Mouse (Mus musculus): ENCODE results near the gene Zfp14.

Zfp14 gene

DNA sequence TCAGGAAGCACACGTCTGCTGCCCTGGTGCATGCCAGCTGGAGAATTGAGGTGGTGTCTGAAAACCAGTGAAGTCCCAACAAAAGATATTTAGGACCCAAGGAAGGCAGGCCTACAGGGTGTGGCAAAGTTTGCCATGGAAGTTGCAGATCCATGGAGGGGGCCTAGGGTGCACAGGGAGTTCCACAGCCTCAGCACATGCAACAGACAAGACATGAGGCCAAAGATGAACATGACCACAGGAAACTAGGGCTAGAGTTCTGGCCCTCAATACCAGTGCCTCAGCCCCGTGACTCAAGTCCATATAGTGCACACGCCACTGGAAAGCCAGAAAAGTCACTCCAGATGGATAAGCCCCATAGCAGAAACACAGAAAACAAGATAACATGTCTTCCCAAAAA, 22.6 kb downstream of the Zfp14 start:
- DNase-seq (ENCODE audit: low spot score in 2 of 2): no peak

DNA sequence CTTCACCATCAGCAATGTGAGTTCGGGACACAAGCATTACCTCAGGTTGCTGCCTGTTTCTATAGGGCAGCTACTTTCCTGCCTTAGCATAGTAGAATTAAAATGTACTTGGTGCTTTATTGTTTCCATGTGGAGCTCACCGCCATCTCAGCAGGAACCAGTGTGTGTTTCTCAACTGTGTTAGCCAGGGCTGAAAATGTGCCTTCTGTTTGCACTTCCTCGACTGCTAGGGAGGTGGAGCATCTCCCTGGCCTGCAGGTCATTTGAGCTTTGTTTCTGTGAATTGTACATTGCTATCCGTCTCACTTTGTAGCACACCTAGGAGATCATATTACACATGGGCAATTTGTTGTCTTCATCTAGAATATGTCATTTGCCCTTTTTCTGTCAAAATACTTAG, 23.8 kb downstream of the Zfp14 start:
- DNase-seq (ENCODE audit: low spot score in 2 of 2): no peak

DNA sequence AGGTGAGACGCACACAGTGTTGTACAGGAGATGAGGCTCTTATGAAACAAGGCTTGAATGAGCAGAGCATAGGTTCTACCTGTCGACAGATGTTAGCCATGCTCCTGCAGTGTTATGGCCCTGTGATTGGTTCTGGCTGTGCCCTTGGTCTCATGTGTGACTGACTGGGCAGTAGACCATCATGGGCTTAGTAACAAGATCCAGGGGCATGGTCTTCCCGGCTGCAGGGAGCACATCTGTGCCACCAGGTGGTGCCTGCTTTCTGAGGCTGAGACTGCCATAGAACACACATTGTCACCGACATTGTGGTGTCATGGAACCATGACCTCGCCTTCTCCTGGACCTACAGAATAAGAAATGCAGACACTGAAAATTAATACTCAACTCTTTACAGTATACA, 25.8 kb downstream of the Zfp14 start:
- DNase-seq (ENCODE audit: low spot score in 2 of 2): no peak

DNA sequence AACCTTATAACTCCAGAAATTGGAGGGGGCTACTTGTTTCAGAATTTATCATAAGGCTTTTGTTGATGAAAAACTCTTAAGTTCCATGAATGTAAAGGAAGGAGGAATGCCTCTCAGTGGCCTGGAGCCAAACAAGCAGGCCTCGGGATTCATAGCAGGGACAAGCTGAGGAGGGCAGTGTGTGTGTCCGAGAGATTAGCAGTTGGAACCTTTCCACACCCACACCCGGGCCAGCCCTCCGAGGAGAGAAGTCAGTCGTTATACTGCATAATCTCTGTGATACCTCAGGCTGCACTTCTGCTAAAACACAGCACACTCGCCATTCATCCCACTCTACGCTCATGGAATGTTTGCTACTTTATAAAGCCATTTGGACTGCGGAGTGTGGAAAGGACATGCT, 27.4 kb downstream of the Zfp14 start:
- peak; percentile 55 to 77 for DNase-seq (ENCODE audit: low spot score in 2 of 2)

DNA sequence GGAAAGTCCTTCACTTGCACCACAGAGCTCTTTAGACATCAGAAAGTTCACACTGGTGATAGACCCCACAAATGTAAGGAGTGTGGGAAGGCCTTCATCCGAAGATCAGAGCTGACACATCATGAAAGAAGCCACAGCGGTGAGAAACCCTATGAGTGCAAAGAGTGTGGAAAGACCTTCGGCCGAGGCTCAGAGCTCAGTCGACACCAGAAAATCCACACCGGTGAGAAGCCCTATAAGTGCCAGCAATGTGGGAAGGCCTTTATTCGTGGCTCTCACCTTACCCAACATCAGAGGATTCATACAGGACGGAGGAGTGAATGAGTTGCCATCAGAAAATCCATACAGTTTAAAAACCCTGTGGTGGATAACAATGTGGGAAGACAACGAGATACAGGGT, 27.9 kb downstream of the Zfp14 start:
- DNase-seq (ENCODE audit: low spot score in 2 of 2): no peak

DNA sequence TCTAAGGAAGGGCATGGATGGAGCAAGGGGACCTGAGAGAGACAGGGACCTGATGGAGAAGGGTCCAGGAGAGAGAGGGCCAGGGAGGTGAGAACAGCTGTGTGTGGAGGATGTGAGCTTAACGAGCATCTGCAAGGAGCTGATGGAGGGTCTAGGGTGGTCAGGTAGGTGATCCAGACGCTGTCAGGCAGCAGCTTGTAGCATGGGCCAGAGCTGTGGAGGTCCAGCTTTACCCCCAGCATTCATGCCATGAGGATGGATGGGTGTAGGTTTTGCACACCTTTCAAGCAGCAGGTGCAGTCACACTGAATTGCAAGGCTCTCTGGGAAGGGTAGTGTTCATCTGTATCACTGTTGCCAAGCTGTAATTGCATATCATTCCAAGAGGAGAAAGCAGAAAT, 31.6 kb downstream of the Zfp14 start:
- DNase-seq (ENCODE audit: low spot score in 2 of 2): no peak

DNA sequence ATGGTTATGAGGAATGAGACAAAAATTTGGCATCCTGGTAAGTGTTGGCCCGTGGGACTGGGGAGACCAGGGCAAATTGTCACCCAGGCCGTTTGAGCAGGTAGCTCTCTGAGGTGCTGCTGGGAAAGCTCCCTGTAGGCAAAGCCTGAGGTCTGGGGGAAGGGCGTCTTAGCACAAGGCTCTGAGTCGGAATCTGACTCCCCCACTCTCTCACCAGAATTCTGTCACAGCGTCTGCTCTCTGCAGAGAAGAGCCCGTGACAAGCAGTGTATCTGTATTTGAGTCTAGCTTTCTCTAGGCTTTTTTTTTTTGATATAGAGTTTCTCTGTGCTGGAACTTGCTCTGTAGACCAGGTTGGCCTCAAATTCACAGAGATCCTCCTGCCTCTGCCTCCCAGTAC, 34.0 kb downstream of the Zfp14 start:
- DNase-seq (ENCODE audit: low spot score in 2 of 2): no peak

DNA sequence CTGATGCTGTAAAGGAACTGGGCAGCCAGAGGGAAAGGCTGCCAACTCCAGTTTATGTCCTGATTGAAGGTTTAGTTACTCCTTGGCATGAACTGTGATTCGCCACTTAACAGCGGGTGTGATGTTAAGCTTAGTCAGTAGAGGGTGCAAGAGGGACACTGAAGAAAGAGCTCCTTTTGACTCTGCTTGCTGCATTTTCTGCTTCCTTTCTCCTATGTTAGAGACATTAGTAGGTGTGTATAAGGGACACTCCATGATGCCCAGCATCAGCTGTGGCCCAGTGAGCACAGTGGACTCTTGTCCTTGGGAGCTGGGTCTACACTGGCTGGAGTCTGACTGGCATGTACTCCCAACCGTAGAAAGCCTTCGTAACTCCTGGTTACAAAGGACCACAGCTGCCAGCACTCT, 38.2 kb downstream of the Zfp14 start:
- peak; percentile 21 to 48 for DNase-seq (ENCODE audit: low spot score in 2 of 2)

DNA sequence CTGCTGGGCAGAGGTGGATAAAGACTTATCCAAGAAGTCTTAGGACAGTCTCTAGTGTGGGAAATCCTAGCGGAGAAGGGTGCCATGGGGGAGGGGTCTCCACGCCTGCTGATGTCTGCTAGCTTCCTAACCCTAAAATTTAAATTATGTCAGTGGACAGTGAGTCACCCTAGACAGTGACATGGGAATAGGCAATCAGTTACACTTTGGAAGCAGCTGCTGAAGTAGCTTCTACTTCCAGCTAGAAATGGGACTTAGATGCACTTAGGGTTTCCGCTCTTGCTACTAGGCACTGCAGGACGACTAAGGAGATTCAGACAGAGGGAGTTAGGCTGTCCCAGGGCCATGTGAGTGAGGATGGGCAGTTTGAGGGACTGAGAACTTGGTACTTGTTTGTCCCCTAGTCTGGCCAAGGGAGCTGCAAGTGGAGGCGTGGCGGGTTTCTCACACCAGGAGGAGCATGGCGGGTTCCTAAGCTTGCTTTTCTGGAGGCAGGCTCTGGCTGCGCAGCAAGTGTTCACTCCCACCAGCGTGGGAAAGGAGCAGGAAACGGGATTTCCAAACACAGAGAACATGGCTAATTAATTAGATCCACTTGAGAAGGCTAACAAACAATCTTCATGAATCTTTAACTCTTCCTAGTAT, 40.5 kb downstream of the Zfp14 start:
- DNase-seq (ENCODE audit: low spot score in 2 of 2): no peak

DNA sequence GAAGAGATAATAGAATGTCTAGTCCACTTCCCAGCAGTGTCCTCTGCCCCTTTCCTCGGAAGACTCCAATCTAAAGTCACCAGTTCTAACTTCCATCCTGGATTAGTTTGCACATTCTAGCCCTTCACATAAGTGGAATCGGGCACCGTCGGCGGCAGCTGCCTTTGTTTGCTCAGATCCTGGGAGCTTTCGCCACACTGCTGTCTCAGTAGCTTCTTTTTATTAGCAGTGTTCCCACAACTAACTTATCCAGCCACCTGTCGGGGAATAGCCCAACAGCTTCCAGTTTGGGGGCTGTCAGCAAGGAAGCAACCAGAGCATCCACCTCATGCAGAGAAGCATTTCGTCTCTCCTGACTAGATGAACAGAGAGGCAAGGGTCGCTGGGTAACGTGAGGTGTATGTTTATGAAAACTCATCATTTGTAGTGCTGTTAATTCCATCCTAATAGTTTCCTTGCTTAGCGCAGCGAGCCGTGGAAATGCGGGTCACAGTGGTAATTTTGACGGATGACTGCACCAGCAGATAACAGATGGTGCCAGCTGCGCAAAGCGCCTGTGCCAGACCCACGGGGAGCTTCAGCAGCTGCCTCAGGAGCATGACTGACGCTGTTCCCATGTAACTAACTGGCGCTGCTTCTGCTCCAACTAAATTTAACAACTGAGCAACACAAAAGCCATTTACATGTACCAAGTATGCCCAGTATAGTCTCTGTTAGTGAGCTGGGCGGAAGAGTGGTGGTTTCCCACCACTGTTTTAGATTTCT, 41.7 kb downstream of the Zfp14 start:
- DNase-seq (ENCODE audit: low spot score in 2 of 2): no peak

DNA sequence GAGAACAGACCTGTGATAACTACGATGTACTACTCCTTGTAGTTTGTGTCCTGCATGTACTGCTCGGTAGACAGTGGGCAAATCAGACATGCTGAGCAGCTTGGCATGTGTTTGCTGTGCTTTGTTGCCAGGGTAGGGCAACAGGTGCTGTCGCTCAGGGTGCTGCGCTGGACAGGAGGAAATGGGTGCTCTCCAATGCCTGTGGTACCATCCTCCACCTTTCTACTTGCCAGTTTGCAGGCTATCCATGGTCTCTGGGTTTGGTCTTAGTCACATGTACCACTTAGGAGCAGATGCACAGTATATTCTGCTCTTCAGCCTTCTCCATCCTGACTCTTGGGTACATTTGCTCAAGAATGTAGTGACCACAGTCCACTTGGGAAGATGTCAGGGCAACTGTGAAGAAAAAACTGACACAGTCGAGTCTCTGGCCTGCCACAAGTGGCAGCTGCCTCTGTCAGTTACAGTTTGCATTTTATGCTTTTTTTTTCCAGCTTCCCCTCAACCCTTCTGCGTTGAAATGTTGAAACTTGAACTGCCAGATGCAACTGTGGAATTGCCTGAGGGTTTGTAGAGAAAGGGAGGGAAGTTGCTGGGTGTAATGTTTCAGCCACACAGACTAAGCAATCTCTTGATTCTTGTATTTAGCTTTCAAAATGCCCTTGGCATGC, 43.0 kb downstream of the Zfp14 start:
- DNase-seq (ENCODE audit: low spot score in 2 of 2): no peak

DNA sequence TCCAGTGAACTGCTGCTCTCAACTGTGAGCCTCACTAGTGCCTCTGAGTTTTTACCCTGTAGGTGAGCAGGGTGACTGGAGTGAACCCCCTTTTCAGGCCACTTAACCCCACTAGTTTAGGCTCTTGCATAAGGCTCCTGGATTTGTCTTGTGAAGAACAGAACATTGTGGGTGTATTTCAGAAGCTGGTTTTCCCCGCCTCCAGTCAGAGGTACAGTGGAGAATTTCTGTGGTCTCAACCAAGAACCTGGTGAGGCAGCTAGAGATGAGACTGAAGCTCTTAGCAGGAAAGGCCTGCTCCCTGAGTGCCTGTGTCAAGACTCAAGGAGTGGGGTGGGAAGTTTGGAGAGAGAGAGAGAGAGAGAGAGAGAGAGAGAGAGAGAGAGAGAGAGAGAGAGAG, 43.6 kb downstream of the Zfp14 start:
- DNase-seq (ENCODE audit: low spot score in 2 of 2): no peak

DNA sequence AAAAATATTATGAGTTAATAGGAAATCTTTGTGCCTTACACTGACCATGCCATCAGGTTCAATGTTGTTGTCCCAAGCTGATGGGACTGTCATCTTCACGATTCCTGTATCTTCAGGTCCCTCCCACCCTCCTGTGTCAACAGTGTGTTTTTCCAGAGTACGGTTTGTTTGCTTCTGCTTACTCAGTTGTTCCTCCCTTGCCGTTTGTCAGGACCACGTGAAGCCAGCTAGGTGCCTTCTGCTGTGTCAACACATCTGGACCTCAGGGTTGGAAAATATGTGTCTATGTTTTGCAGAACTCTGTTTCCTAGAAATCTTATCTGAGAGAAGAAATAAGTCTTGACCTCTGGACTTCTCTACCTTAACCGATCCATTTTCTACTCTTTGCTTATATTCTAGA, 50.6 kb downstream of the Zfp14 start:
- no peak for DNase-seq (ENCODE audit: low spot score in 2 of 2)

DNA sequence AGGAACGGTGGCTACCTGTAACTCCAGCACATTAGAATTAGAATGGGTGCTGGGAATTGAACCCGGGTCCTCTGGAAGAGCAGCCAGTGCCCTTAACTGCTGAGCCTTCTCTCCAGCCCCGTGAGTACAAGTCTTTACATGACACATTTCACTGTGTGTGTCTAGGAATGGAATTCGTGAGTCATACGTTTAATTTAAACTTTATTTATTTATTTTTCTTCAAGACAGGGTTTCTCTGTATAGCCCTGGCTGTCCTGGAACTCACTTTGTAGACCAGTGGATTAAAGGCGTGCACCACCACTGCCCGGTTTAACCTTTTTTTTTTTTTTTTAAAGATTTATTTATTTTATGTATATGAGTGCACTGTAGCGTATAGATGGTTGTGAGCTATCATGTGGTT, 56.0 kb downstream of the Zfp14 start:
- DNase-seq (ENCODE audit: low spot score in 2 of 2): no peak

DNA sequence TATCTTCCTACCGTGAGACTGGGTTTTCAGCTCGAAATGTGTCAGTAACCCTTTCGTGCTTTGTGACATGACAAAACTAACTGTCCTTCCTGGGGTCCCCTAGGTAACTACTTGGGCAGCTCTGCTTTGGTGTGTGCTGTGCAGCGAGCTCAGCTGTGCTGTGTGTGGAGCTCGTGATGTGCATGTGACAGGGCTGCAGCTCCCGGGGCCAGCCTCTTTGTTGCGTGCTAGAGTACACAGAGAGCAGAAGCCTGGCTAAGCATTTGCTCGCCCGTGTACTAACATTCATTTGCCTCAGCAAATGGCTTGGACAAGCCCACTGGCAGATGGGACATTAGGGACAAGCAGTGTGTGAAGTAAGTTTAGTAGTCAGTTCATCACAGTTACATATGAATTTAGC, 57.8 kb downstream of the Zfp14 start:
- DNase-seq (ENCODE audit: low spot score in 2 of 2): no peak

DNA sequence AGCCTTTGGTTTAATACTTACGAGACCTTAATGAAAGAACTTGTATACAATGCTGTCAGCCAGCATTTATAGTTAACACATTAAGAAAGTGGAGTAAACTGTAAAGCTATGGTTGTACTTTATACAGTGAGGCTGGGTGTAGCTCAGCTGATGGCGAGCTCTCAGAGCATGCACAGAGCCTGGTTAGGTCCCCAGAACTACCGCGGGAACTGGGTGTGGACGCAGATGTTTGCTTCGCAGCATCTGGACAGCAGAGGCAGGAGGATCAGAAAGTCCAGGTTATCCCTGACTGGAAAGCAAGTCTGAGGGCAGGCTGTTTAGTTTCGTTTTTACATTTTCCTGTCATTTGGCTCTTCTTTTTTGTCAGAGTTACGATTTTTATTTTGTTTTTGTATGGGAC, 58.5 kb downstream of the Zfp14 start:
- DNase-seq (ENCODE audit: low spot score in 2 of 2): no peak

DNA sequence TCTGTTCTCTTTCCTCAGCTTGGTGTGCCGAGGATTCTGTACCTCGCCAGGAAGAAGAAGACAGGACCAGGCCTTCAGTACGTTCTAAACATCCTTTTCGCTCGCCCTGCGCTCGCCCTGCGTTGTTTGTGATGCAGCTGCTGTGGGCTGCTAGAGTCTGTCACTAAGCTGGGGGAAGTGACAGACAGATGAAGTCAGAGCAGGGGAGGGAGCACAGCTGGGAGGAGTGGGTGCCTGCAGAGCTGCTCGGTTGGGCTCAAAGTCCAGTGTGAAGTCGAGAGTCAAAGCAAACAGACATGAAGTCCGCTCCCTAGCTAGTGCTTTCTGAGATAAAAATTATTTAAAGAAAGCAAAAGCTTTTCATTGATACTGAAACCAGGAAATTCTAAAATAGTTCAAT, 62.1 kb downstream of the Zfp14 start:
- no peak for DNase-seq (ENCODE audit: low spot score in 2 of 2)

DNA sequence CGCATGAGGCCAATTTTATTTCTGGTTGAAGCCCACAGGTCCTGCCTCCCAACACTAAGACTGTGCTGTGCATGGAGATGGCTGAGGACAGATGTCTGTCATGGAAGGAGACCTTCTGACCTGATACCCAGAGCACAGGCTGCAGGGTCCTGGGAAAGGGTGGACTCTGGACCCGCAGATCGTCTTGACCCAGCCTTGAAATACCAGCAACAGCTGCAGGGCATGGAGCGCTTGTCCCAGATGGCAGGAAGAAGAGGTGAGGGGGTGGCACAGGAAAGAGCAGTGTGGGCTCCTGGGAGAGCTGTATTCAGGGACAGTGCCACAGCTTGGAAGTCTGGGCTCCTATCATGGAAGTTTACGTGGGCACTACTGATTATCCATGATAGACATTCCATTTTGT, 63.6 kb downstream of the Zfp14 start:
- DNase-seq (ENCODE audit: low spot score in 2 of 2): no peak
